Mouse (Mus musculus) heart, adult 2 months (tissue): ENCODE data around the gene Clasp1. TPM values are rescaled to one million over a fixed set of nuclear protein-coding genes. Genes with fewer than 3 reads are reported as not detected.
"Not testable (repeated sequence)": the region's sequence is repeated elsewhere in the genome, so short reads cannot be mapped to it uniquely, and the experiment has no call there.

Experiments used
- DNase-seq, 2 experiments: peaks; one replicate each; pipeline ENCODE4 v3.0.0; 2021
- H3K27ac ChIP-seq: fragments of 200-600 bp; 2 replicates; pipeline ENCODE4 v1.8.1; 2022
- H3K27me3 ChIP-seq: fragments of 200-500 bp; 2 replicates; pipeline ENCODE4 v1.6.1; 2012; ENCODE audit warnings: mild to moderate bottlenecking, low read length, inconsistent platforms, mixed read lengths; ENCODE audit not compliant: control insufficient read depth, insufficient read depth
- H3K36me3 ChIP-seq: fragments of 200-500 bp; 2 replicates; pipeline ENCODE4 v1.6.1; 2012; ENCODE audit warnings: low read length, inconsistent platforms; ENCODE audit not compliant: control insufficient read depth, insufficient read depth
- H3K4me1 ChIP-seq: fragments of 200-500 bp; 2 replicates; pipeline ENCODE4 v1.6.1; 2011; ENCODE audit warnings: low read length; ENCODE audit not compliant: control insufficient read depth, insufficient read depth
- H3K4me3 ChIP-seq: fragments of 200-600 bp; 2 replicates; pipeline ENCODE4 v1.8.1; 2022
- H3K79me2 ChIP-seq: fragments of 200-500 bp; replicated peaks from 2 replicates; pipeline ENCODE4 v1.6.1; 2012; ENCODE audit warnings: mild to moderate bottlenecking, inconsistent platforms, low read length, moderate library complexity, mixed read lengths; ENCODE audit not compliant: control insufficient read depth, insufficient read depth
- H3K9ac ChIP-seq: fragments of 200-500 bp; 2 replicates; pipeline ENCODE4 v1.6.1; 2012; ENCODE audit warnings: low read depth, mild to moderate bottlenecking, control low read depth, inconsistent platforms, low read length, mixed read lengths
- CTCF ChIP-seq: fragments of 200-600 bp; IDR thresholded peaks from 2 replicates; pipeline ENCODE4 v1.8.1; 2022; ENCODE audit warnings: antibody characterized with exemption, mild to moderate bottlenecking, moderate library complexity
- EP300 ChIP-seq: fragments of 200-500 bp; IDR thresholded peaks from 2 replicates; pipeline ENCODE4 v1.6.1; 2011; ENCODE audit warnings: low read depth, low read length, control low read depth; ENCODE audit not compliant: insufficient read depth
- POLR2A ChIP-seq: fragments of 200-500 bp; IDR thresholded peaks from 2 replicates; pipeline ENCODE4 v1.6.1; 2011; ENCODE audit warnings: mild to moderate bottlenecking, low read depth, low read length, control low read depth; ENCODE audit not compliant: insufficient read depth
- WGBS: fragments of 180-500 bp; shearing (Covaris S2); methylation state at CpG from one replicate; pipeline ENCODE4 v1.1.7; 2018; 5-methylcytosine and 5-hydroxymethylcytosine counted together
- intact Hi-C: fragments of 180-260 bp; cut with DNase I; formaldehyde crosslinking; loops from one replicate; pipeline ENCODE4 v1.15.1; 2025
- polyA plus RNA-seq: library from polyadenylated mRNA; depleted of rRNA; stranded (reverse); fragments of >200 nt; gene quantifications from 2 replicates; pipeline ENCODE4 v1.2.3, GENCODE M21; 2012
- total RNA-seq, 2 experiments: library from RNA; stranded (reverse); gene quantifications; 2 replicates each; pipeline ENCODE4 v1.2.3; 2021

Clasp1 gene
- total and polyA plus RNA-seq, 3 experiments, result 148 to 407 (median 323) TPM

DNA sequence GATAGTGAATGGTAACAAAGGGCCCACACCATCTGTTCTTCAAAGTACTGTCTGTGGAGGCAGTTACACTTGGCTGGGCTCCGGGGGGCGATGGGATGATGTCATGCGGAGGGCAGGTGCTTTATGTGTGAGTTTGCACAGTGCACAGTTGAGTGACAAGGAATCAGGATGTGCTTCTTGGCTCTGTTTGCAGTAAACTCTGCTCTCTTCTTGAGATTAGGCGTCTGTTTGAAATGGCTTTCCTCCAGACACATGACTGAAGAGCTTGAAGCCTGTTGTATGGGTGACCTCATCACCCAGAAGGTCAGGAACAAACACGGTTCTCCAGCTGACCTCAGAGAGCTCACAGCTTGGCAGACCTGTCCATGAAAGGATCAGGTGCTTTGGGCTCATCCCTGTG lies 200.9 kb downstream of the Clasp1 start:
- H3K9ac ChIP-seq, result no peak overlapping the region
- H3K79me2 ChIP-seq, result no peaks in the 10 kb centered on the region
- H3K4me3 ChIP-seq, result no peak overlapping the region
- WGBS, result 50% methylated on average over 5 of the region's 5 CpGs
- no peaks in the 10 kb centered on the region for H3K27me3 ChIP-seq
- peak overlapping the region; percentile 44 for H3K27ac ChIP-seq
- DNase-seq, result peak in 1 of 2 experiments; percentile 19
- H3K36me3 ChIP-seq, result peaks cover 35% of the 10 kb centered on the region
- no peak for TF ChIP-seq EP300
- no peak for TF ChIP-seq POLR2A
- TF ChIP-seq CTCF, result no peak
- H3K4me1 ChIP-seq, result peaks cover 3% of the 10 kb centered on the region; the same call in 1 of the 2 replicates
- intact Hi-C loops, result no loop called here

DNA sequence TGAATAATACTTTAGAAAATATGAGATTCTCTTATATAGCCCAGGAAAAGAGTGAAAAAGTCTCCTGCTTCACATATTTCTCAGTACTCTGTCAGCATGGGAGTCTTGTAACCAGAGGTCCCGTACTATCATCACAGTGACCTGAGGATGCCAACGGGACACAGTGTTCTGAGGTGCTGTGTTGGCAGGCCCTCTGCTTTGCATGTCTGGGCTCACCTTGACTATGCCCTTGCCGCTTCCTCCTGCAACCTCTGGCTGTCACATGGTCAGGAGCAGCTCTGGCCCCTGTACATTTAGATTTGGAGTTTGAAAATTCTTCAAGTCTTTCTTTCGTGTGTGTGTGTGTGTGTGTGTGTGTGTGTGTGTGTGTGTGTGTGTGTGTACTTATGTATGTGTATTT lies 204.1 kb downstream of the Clasp1 start:
- Histone ChIP-seq H3K4me3 (no peak overlapping the region), H3K27me3 (no peaks in the 10 kb centered on the region), H3K9ac (no peak overlapping the region), H3K4me1 (peaks cover 3% of the 10 kb centered on the region; the same call in 1 of the 2 replicates), H3K36me3 (peaks cover 42% of the 10 kb centered on the region), H3K79me2 (no peaks in the 10 kb centered on the region), H3K27ac (peak overlapping the region; percentile 37)
- intact Hi-C loops, result no loop called here
- no peak for TF ChIP-seq POLR2A
- TF ChIP-seq EP300, result peak; percentile 89
- TF ChIP-seq CTCF, result no peak
- DNase-seq, result peak in 1 of 2 experiments; percentile 71
- 71% methylated on average over 4 of the region's 4 CpGs for WGBS

DNA sequence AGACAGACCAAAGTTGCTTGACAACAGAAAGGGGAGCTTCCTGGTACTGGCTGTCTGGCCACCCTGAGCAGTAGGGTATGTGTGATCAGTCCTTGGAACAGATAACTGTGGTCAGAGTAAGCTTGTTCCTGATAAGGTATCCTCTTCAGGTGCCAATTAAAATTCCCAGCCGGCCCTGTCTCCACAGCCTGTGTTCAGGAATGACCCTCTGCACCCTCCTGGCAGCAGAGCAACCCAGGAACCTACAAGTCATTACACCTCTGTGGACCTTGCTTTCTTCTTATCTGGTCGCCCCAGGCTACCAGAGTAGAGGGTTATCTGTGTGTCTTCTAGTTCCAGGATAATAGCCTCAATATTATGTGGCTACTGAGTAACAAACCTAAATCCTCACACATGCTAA lies 206.5 kb downstream of the Clasp1 start:
- TF ChIP-seq POLR2A, result no peak
- TF ChIP-seq EP300, result no peak
- TF ChIP-seq CTCF, result no peak
- Histone ChIP-seq H3K27me3 (no peaks in the 10 kb centered on the region), H3K36me3 (peaks cover 33% of the 10 kb centered on the region), H3K9ac (no peak overlapping the region), H3K27ac (no peak overlapping the region), H3K4me1 (peaks cover 2% of the 10 kb centered on the region; the same call in 1 of the 2 replicates), H3K4me3 (no peak overlapping the region), H3K79me2 (no peaks in the 10 kb centered on the region)
- DNase-seq, result no peak
- intact Hi-C loops, result no loop called here
- 39% methylated on average over 2 of the region's 2 CpGs for WGBS

DNA sequence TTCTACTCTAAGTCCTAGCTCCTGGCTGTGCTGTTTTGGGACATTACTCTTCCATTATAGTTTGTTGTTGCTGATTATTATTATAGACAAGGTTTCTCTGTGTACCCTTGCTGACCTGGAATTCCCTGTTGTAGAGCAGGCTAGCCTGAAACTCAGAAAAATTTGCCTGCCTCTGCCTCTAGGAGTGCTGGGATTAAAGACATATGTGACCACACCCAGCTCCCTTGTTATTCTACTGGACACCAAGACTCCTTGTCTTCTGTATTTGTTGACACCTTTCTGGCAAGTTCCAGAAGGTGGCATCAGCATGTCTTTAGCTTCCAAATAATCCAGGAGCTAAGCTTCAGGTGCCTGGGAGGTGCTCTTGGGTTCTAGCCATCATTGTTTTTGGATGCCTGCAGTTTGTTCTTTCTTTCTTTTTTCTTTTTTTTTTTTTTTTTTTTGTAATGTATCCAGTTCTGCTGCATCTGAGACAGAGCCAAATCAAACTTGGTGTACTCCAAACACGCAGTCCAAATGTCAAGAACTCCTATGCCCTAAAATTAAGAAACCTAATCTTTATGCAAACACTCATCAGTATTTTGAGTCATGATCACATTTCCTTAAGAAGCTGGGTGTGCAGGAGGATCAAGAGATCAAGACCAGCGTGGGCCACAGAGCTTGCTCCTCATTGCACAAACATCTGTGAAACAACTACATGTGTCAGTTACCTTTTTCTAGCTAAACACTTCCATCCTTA lies 208.8 kb downstream of the Clasp1 start:
- Histone ChIP-seq H3K27me3 (no peaks in the 10 kb centered on the region), H3K79me2 (no peaks in the 10 kb centered on the region), H3K4me3 (no peak overlapping the region), H3K27ac (no peak overlapping the region), H3K4me1 (no peaks in the 10 kb centered on the region), H3K36me3 (peaks cover 20% of the 10 kb centered on the region), H3K9ac (no peak overlapping the region)
- intact Hi-C loops, result no loop called here
- DNase-seq, result no peak
- 72% methylated on average over 2 of the region's 2 CpGs for WGBS
- TF ChIP-seq EP300, result no peak
- no peak for TF ChIP-seq CTCF
- TF ChIP-seq POLR2A, result no peak

DNA sequence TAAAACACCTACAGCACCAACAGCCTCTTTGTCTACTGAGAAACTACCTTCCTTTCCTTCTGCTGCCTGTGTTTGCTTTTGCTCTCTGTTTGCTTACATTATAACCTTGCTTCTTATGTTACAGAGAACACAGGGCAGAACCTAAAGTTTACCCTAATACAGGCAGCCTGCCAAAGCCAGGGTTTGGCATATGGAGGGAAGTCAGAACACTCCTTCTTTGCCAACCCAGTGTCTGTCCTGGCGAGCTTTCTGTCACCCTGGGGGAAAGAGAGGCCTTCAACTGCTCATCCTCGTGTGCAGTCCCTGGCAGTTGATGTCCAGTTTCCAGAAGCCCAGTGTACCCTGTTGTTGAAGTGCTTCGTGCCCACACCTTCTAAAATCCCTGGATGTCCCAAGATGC lies 209.5 kb downstream of the Clasp1 start:
- TF ChIP-seq EP300, result no peak
- TF ChIP-seq CTCF, result no peak
- TF ChIP-seq POLR2A, result no peak
- DNase-seq, result no peak
- Histone ChIP-seq H3K27me3 (no peaks in the 10 kb centered on the region), H3K79me2 (no peaks in the 10 kb centered on the region), H3K9ac (no peak overlapping the region), H3K36me3 (peaks cover 18% of the 10 kb centered on the region), H3K4me1 (no peaks in the 10 kb centered on the region), H3K4me3 (no peak overlapping the region), H3K27ac (no peak overlapping the region)
- intact Hi-C loops, result no loop called here
- WGBS, result 71% methylated on average over 3 of the region's 3 CpGs

DNA sequence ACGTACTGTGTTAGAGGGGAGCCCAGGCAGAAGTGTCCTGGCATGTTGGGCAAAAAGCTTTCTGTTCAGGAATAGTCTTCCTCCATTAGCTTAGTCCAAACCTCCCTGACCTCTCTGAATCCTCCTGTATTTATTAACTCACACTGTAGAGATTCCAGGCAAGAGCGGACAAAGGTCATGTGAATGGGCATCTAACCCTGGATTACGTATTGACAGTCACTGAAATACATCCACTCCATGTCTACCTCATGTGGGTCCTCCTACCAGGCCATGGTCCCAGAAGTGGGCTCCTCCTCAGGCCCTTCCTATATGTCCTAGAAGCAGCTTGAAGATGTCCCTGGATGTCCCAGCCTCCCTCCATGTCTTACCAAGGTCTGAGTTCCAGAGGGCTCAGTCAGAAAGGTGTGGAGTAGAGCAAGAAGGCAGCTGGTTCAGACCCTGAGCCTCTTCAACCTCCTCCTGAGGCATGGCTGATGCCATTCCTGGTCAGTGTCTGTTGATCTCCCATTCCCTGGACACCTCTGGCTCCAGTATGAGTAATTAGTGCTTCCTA lies 224.8 kb downstream of the Clasp1 start:
- Histone ChIP-seq H3K27me3 (no peaks in the 10 kb centered on the region), H3K9ac (no peak overlapping the region), H3K4me1 (no peaks in the 10 kb centered on the region), H3K79me2 (no peaks in the 10 kb centered on the region), H3K36me3 (no peaks in the 10 kb centered on the region), H3K4me3 (no peak overlapping the region), H3K27ac (no peak overlapping the region)
- TF ChIP-seq CTCF, result no peak
- TF ChIP-seq POLR2A, result no peak
- TF ChIP-seq EP300, result no peak
- 85% methylated on average over 3 of the region's 3 CpGs for WGBS
- no peak for DNase-seq
- intact Hi-C loops, result no loop called here

DNA sequence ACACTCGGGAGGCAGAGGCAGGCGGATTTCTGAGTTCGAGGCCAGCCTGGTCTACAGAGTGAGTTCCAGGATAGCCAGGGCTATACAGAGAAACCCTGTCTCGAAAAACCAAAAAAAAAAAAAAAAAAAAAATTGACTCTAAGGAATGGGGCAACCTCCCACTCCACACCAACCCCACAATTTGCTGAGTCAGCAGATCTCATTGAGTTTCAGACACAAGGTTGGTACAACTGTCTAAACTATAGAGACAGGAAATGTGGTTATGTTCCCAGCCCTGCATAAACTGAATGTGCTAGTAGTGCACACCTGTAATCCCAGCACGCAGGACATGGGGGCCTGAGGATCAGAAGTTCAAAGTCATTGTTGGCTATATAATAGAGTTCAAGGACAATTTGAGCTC lies 232.2 kb downstream of the Clasp1 start:
- DNase-seq, result not testable (repeated sequence)

More for the DNA sequence above, 232.2 kb downstream of the Clasp1 start:
- intact Hi-C loops, H3K4me1 ChIP-seq, H3K79me2 ChIP-seq, H3K27ac ChIP-seq, H3K4me3 ChIP-seq, H3K9ac ChIP-seq, H3K36me3 ChIP-seq, H3K27me3 ChIP-seq: not testable (repeated sequence)
- WGBS, result 80% methylated on average over 5 of the region's 5 CpGs
